Mouse (Mus musculus): ENCODE results near the gene Sdsl.

Gene Sdsl

GRCm38 (mm10) chr5:120495064-120495702 is 22.6 kb upstream of the Sdsl start:
- no peak for DNase-seq (ENCODE audit: low spot score)

DNA sequence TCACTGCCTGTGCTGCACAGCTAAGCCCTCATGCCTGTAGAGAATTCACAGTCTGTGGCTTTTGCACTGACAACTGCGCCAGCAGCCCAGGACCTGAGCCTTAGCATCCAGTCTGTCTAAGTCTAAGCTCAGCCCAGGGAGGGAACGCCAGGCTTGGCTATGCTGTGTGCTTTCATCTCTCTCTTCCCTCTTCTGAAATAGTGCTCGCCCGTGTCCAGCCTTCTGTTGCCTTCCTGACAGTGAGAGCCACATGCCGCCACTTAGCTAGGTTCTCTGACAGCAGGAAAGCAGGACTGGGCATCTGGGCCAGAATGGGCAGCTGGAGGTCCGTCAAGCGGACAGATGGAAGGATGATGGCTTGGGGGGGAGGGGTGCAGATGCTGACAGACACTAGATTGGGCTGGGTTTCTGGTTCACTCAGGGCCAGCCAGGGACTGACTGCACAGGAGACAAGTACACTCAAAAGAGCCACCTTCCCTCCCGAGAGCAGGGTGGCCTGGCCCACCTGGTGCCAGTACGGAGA is 21.3 kb upstream of the Sdsl start:
- DNase-seq (ENCODE audit: low spot score): no peak

- no peak for DNase-seq (ENCODE audit: low spot score)
Observed at GRCm38 (mm10) chr5:120493440-120493839, 20.8 kb upstream of the Sdsl start.

- no peak for DNase-seq (ENCODE audit: low spot score)
Observed at GRCm38 (mm10) chr5:120492437-120492836, 19.8 kb upstream of the Sdsl start.

DNA sequence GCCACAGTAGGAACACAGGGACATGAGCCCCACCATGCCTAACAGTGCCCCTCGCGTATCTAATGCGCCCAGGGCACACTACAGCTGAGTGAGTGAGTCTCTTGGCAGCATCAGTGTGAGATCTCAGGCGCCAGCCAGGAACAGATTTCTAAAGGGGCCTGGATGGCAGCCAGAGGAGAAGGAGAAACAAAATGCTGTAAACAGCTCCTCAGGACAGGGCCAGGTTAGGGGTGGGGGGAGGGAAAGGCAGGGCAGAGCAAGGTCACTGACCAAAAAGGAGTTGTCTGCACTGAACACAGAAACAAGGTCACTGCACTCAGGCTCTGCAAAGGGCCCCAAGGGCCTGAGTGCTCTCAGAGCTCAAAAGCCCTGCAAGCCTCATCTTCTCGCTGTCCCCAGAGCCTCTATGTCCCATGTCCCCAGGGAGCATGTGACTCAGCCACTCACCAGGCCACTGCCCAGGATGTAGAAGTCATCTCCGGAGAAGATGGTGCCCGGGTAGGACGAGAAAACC is 18.1 kb upstream of the Sdsl start:
- no peak for DNase-seq (ENCODE audit: low spot score)

DNA sequence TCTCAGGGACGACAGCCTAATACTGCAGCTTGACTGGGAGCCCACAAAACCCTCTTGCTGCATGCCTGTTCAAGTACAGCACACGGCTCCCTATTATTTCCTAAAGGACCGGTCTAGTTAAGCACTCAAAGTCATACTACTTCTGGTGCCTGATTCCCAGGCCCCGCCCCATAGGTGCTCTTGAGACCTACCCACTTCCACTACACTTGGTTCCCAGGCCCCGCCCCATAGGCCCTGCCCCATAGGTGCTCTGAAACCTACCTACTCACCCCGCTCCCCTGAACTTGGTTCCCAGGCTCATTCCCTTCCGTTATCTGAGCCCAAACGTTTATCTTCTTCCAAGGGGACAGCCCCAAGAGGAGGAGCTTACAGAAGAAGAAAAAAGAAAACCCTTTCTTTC is 15.2 kb upstream of the Sdsl start:
- no peak for DNase-seq (ENCODE audit: low spot score)

GRCm38 (mm10) chr5:120483399-120483798 is 10.8 kb upstream of the Sdsl start:
- DNase-seq (ENCODE audit: low spot score): no peak

- no peak for DNase-seq (ENCODE audit: low spot score)
Observed at GRCm38 (mm10) chr5:120481205-120481604, 8.6 kb upstream of the Sdsl start.

DNA sequence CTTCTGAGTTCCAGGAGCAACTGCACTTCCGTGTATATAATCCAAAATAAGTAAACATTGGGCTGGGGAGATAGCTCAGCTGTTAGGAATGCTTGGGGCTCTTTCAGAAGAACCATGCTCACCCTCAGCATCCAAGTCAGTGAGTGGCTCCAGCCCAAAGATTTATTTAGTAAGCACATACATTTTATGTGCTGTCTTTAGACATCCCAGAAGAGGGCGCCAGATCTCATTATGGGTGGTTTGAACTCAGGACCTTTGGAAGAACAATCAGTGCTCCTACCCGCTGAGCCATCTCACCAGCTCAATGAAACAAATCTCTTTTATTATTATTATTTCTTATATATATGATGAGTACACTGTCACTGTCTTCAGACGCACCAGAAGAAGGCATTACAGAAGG is 6.9 kb upstream of the Sdsl start:
- no peak for DNase-seq (ENCODE audit: low spot score)

DNA sequence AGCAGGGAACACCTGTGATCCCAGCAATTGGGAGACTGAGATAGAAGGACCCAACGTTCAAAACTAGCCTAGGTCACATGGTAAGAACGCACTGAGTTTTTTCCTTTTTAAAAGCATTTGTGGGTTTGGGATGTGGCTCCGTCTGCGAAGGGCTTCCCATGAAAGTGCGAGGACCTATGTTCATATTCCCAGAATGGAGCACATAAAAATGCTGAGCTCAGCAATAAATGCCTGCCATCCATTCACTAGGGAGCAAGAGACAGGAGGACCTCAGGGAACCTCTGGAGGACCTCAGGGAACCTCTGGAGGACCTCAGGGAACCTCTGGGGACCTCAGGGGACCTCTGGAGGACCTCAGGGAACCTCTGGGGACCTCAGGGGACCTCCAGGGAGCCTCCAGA is 5.4 kb upstream of the Sdsl start:
- DNase-seq (ENCODE audit: low spot score): no peak

- DNase-seq (ENCODE audit: low spot score): no peak
Observed at GRCm38 (mm10) chr5:120476296-120476695, 3.7 kb upstream of the Sdsl start, which contains the start of gene Sds. Sds (plus strand) TSS chr5:120476526.

DNA sequence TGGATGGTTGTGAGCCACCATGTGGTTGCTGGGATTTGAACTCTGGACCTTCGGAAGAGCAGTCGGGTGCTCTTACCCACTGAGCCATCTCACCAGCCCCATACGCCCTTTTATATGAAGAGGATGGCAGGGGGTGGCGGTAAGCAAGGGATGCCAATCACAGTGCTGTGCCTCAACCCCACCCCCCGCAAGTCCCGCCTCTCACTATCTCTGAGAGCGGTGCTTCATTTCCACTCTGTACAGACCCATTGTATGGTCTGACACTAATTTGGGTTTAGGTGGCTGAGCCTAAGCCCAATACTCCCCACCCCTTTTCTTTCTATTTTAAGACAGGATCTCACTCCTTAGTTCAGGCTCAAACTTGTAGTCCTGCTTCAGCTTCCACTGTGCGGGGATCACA is 3.3 kb upstream of the Sdsl start:
- DNase-seq (ENCODE audit: low spot score): no peak

GRCm38 (mm10) chr5:120473361-120473760 is 751 bp upstream of the Sdsl start:
- DNase-seq (ENCODE audit: low spot score): no peak

- DNase-seq (ENCODE audit: low spot score): no peak
Observed at GRCm38 (mm10) chr5:120471538-120471937, 1.1 kb downstream of the Sdsl start.

DNA sequence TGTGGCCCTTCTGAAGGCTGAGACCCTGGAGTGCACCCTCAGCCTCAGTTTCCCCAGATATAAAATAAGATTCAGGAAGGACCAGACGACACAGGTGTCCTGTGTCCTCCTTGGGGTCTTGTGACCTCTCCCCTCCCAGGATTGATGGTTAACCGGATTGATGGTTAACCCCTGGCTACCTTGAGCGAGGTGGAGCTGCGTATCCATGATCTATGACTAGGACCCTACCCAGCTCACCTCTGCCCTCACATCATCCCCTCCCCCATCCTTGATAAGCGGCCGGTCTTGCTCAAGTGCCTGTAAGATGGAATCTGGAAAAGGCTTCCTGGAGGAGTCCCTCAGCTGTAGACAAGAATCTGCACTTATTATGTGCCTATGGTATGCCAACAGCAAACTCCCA is 3.8 kb downstream of the Sdsl start:
- DNase-seq (ENCODE audit: low spot score): no peak

DNA sequence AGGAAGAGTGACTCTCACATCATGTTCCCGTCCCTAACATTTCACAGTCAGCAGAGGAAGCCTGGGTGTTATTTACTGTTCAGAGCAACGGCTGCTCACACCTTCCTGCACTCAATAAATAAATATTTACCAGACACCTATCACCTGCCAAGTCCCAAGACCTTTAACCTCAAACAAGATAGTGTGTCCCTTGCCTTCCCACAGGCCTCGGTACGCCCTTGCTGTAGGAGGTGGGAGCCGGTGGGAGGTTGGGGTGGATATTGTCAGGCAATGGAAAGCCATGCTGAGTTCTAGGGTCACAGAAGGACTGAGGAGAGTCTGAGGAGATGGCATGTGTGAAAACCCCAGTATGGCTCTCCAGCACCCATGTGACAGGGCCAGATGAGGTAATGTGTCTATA is 4.3 kb downstream of the Sdsl start:
- no peak for DNase-seq (ENCODE audit: low spot score)

DNA sequence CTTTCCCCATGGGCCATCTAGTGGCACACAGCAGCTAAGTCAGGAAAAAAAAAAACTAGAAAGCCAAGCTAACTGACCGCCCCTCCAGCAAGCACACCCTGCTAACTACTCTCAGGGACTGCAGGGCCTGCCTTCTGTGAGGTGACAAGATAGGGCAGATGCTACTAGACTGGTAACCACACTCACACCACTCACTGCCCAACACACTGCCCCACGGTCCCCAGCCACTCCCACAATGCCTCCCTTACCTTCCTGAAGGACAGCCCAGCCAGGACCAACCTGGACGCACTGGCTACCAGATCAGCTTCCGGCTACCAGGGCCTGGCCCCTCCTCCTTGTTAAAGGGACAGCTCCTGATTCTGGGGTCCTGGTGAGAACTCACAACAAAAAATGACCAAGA is 5.6 kb downstream of the Sdsl start:
- DNase-seq (ENCODE audit: low spot score): peak; percentile 28

- DNase-seq (ENCODE audit: low spot score): no peak
Observed at GRCm38 (mm10) chr5:120465860-120466259, 6.8 kb downstream of the Sdsl start.

GRCm38 (mm10) chr5:120465062-120465461 is 7.5 kb downstream of the Sdsl start:
- peak; percentile 31 for DNase-seq (ENCODE audit: low spot score)

- no peak for DNase-seq (ENCODE audit: low spot score)
Observed at GRCm38 (mm10) chr5:120464321-120464720, 8.3 kb downstream of the Sdsl start.

DNA sequence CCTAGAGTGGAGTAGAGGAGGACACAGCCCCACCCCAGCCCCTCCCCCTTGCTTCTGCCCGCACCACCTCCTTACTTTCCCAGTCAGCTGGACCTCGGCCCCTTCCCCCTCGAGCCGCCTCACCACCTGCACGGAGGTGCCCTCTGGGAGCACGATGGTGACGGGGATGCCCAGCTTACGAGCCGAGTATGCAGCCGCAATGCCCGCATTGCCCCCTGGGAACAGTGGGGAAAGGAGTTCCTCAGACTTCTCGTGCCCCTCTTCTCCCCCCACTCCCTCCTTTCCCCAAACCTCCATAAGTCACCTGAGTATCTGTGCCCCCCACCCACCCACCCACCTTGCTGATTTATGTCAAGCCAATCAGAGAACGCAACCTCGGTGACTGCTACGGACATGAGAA is 10.7 kb downstream of the Sdsl start:
- no peak for DNase-seq (ENCODE audit: low spot score)

GRCm38 (mm10) chr5:120459133-120459532 is 13.5 kb downstream of the Sdsl start:
- DNase-seq (ENCODE audit: low spot score): no peak

DNA sequence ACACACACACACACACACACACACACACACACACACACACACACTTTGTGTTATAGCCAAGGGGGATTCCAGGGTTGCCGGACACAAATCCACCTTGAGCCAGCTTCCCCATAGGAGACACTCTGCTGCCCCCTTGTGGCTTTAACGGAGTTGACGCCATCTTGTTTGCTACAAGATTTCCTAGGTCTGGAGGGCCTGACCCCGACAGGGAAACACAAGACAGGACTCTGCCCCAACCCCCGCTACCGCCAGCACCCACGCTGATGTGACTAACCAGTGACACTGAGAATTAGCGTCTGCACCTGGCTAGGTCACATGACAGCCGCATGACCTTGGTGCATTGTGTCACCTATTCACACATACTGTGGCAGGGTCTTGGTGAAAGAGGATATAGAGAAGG is 15.0 kb downstream of the Sdsl start:
- DNase-seq (ENCODE audit: low spot score): peak; percentile 62

Data from ovary, postnatal 14 days (tissue).